Mouse (Mus musculus) monocyte, adult 2 months (primary cell): ENCODE measurements around the gene Pde2a.

Source experiments
- DNase-seq, 2 experiments: peaks; one replicate each; pipeline ENCODE4 v3.0.0; 2022; ENCODE audit warnings: low spot score in 2 of 2, low read depth in 1 of 2

Pde2a gene

DNA sequence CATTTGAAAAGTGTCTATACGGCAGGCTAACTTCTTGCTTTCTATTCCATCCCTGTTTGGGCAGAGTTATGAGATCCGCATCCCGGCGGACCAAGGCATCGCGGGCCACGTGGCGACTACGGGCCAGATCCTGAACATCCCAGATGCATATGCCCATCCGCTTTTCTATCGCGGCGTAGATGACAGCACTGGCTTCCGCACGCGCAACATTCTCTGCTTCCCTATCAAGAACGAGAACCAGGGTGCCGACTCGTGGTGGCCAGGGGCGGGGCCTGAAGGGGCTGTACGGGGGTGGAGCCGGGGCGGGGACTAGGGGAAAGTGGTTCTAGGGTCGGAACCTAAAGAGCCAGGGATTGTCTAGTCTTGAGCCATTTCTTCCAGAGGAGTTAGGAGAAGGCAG, 83.0 kb downstream of the Pde2a start:
- DNase-seq: peak in 1 of 2 experiments; percentile 37

- no peak for DNase-seq
Measured at GRCm38 (mm10) chr7:101509212-101509611, 87.7 kb downstream of the Pde2a start.

DNA sequence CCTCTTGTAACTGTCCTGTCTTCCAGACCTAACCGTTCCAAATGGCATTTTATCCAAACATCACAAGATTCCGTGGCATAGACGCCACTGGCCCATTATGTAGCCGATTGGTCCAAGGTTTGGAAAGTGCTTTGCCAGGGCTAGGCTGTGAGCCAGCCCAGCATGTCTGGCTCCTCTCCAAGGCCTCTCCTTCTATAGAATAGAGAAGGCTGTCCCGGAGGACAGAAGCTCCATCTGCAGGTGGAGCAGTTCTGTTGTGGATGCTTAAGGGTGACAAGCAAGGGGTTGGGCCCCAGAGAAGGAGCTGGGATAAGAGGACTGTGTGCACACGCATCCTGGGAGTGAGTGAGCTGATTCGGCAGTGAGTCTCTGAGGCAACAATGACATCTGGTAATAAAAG, 92.2 kb downstream of the Pde2a start:
- DNase-seq: no peak

- DNase-seq: no peak
Measured at GRCm38 (mm10) chr7:101514768-101515167, 93.3 kb downstream of the Pde2a start.

GRCm38 (mm10) chr7:101515295-101515694, 93.8 kb downstream of the Pde2a start:
- no peak for DNase-seq

DNA sequence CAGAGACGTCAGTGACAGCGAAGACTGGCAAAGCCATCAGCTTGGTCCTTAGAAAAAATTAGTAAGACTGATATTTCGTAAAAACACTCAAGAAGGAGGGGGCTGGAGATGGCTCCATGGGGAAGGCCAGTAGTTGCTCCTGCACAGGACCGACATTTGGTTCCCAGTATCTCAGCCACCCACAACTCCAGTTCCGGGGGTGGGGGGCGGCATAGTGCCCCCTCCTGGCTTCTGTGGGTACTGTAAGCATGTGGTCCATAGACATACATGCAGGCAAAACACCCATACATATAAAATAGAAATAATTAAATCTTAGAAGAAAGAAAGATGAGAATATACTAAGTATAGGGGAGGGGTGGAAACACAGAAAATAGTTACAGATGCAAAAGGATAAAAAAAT, 95.0 kb downstream of the Pde2a start:
- no peak for DNase-seq

- DNase-seq: no peak
Measured at GRCm38 (mm10) chr7:101521696-101522095, 100.2 kb downstream of the Pde2a start.

DNA sequence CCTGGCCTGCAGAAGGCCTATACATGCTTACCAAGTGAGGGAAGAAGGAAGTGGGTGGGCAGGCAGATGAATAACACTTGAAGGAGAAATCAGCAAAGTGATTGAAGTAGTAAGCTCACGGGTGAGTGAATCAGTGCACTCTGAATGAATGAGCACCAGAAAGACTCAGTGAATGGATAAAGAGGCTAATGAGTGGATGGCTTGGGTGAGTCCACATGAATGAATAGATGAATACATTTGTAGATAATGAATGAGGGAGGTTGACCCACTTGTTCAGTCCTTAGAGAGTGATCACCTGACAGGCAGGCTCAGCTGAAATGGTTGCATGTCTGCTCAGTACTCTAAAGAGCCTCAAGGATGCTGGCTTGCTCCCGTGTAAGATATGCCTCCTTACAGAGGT, 101.7 kb downstream of the Pde2a start:
- no peak for DNase-seq

GRCm38 (mm10) chr7:101526484-101526883, 105.0 kb downstream of the Pde2a start:
- no peak for DNase-seq

- no peak for DNase-seq
Measured at GRCm38 (mm10) chr7:101534428-101534827, 112.9 kb downstream of the Pde2a start.

DNA sequence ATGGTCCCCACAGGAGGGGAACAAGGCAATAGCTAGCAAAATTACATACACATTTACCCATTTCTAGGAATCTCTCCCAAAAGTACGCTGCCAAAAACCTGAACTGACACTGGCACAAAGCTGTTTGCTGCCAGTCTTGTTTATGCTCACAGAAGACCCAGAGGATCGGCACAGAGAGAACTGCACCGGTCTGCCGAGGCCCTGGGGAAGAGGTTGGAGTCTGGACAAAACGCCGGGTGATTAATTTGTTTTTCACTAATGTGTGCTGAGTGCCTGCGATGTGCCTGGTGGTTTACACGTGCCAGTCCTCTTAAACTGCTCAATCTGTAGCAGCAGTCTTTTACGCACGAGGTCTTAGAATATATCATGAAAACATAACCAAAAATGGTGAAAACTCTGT, 113.6 kb downstream of the Pde2a start:
- DNase-seq: no peak

GRCm38 (mm10) chr7:101535517-101535916, 114.0 kb downstream of the Pde2a start:
- no peak for DNase-seq

DNA sequence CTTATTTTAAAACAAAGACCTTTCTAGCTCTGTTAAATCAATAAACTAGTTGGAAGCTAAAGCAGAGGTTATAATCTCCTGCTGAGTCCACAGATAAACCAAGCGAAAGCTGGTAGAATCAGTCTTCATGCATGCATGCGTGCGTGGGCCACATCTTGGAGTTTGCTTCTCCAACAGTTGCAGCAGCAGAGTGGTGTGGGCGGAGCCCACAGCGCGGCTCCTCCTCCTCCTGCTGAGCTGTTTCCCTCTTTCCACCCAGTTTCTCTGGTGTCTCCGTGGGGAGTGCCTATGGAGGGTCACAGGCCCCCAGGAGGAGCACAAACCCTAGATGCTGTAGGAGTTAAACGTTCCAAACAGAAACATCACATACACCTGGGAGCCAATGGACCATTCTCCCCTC, 116.0 kb downstream of the Pde2a start:
- no peak for DNase-seq

GRCm38 (mm10) chr7:101538141-101538933, 116.8 kb downstream of the Pde2a start:
- DNase-seq: no peak

DNA sequence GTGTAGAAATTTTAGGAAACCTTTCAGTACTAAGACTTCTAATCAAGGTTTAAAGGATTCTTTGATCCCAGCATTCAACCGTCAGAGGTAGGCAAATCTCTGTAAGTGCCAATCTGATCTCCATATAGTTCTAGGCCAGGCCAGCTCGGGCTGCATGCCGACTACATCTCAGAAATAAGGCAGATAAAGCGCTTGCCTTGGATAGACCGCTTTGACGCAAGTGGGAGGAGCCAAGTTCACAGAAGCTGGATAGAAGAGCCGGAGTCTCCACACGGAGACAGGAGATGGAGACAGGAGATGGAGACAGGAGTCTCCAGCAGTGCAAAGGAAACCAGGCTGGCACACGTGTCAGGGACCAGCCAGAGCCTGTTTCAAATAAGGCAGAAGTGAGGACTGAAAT, 118.3 kb downstream of the Pde2a start:
- no peak for DNase-seq

DNA sequence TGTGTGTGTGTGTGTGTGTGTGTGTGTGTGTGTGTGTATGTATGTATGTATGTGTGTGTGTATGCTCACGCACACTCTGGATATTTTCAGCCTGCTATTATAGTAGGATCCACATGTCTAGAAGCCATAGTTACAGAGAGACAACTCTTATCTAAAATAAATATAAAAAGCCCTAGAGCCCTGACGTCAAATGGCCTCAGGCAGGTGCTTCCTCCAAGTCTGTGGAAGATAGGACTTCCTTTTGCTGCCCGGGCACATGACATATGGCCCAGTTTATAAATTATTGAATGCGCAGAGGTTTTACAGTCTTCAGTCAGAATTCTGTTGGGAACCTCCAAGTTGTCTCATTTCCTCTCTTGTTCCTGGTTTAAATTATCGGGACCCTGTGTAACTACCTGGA, 119.2 kb downstream of the Pde2a start:
- DNase-seq: no peak

- DNase-seq: peak in 1 of 2 experiments; percentile 45
Measured at GRCm38 (mm10) chr7:101541132-101541531, 119.6 kb downstream of the Pde2a start.

- DNase-seq: no peak
Measured at GRCm38 (mm10) chr7:101541734-101542133, 120.2 kb downstream of the Pde2a start.

- DNase-seq: peak; percentile 65 to 85
Measured at GRCm38 (mm10) chr7:101547651-101548050, 126.2 kb downstream of the Pde2a start.

- DNase-seq: no peak
Measured at GRCm38 (mm10) chr7:101549266-101549665, 127.8 kb downstream of the Pde2a start.

GRCm38 (mm10) chr7:101550686-101551485, 129.4 kb downstream of the Pde2a start:
- peak in 1 of 2 experiments; percentile 40 for DNase-seq

- peak; percentile 64 to 66 for DNase-seq
Measured at GRCm38 (mm10) chr7:101551530-101551929, 130.0 kb downstream of the Pde2a start.
